Mouse (Mus musculus) lung, adult 10 weeks (tissue): ENCODE results near the gene Rnls. TPM values are rescaled to one million over a fixed set of nuclear protein-coding genes. Genes with fewer than 3 reads are reported as not detected.

Source experiments
- polyA plus RNA-seq: library from polyadenylated mRNA; stranded (reverse); fragments of 350-450 nt; fragmentation: Illumina TruSeq; extraction: RNeasy Lipid Tissue Mini Kit (QIAGEN cat#74804); gene quantifications from one replicate; pipeline ENCODE4 v1.2.3, GENCODE M21; 2014; ENCODE audit warnings: low read depth, low replicate concordance; ENCODE audit not compliant: insufficient read depth

Gene Rnls
- 1.8 TPM for polyA plus RNA-seq

DNA sequence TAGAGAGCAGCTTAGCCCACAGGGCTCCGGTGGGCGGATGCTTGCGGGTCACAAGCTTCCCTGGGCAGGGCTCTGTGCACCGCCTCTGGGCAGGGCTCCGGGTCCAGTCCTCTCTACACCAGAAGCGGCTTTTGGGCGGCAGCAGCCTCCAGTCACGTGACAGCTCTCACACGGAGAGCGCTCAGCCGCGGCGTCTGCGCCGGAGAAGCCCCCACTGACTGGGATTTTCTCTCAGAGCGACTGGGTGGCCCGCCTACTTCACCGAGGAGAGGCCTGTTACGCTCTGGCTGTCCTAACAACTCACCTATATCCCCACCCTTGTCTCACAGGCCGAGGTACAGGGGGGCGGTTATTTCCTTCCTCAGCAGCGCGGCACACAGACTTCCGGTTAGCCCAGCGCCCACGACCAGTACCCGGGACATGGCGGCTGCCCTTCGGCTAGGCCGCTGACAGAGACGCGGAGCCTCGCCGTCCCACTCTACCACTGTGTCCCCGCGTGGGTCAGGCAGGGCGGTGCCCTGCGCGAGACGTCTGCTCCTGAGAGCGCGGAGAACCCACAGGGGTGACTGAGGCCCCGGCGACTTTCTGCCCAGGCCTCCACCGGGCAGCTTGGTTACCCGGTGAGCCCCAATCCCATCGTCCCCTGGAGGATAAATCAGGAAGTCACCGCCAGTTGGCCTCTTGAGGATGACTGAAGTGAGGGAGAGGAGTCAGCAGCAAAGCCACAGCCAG lies at the start of gene Rnls:
Gene Rnls, minus strand, starts transcription at position 645 of the 732 bp plus-strand sequence.

Other genes starting within 250 kb of the Rnls start
- gene Lipo4, start 125.5 kb upstream of the Rnls start, polyA plus RNA-seq: not detected
- gene Gm8978, start 233.0 kb upstream of the Rnls start, polyA plus RNA-seq: not detected